Mouse (Mus musculus) monocyte, adult 5-6 weeks (primary cell): Measurements from ENCODE around the gene Tmbim1. TPM values are rescaled to one million over a fixed set of nuclear protein-coding genes. Genes with fewer than 3 reads are reported as not detected.
A peak's percentile ranks its signal among the peaks of the same experiment; 100 is the strongest.
"Not testable (repeated sequence)": the region's sequence is repeated elsewhere in the genome, so short reads cannot be mapped to it uniquely, and the experiment has no call there.

Experiments
- ATAC-seq: fragments of 153-309, 156-312 bp; replicated peaks from 2 replicates; pipeline ENCODE4 v1.8.0; 2017; ENCODE audit warnings: mild to moderate bottlenecking; ENCODE audit not compliant: low TSS enrichment, insufficient number of reproducible peaks, severe bottlenecking, poor library complexity, low FRiP score
- total RNA-seq: library from RNA; stranded (forward); fragments of 200-1000, 200-491, 200-594 nt; gene quantifications from 3 replicates; pipeline ENCODE4 v1.2.3, GENCODE M21; 2017

Tmbim1 gene
- total RNA-seq, 1 experiment from 2014 or later: 15.8 TPM

DNA sequence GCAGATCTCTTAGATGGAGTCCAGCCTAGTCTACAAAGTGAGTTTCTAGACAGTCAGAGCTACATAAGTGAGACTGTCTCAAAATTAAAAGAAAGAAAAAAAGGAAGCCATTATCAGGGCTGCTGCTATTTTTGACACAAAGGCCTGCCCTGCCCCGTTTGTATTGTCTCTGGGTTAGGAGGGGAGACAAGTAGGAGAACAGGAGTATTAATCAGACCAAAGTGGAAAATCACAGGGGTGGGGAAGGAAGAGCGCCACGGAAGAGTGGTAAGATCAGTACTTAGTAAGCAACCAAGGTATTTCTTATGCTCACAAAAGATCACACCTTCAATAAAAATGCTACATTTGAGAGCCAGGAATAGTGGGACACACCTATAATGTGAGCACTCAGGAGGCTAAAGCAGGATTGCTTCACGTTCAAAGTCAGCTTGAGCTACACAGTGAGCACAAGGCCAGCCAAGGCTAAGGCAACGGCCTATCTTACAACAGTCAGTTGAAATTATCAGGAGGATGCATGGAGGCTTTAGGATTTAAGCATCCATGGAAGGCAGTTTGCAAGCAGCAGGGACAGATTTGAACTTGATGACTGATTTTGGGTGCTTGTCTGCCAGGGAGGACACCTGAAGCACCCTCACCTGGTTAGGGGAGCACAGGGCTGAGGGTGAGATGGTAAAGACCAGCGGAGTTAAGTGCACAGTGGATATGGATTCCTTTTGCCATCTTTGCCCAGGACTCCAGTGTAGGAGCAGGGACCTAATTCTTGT, 4.9 kb downstream of the Tmbim1 start:
- ATAC-seq: no peak

GRCm38 (mm10) chr1:74298996-74299395, 6.4 kb downstream of the Tmbim1 start:
- no peak for ATAC-seq

GRCm38 (mm10) chr1:74298157-74298750, 7.2 kb downstream of the Tmbim1 start:
- no peak for ATAC-seq

DNA sequence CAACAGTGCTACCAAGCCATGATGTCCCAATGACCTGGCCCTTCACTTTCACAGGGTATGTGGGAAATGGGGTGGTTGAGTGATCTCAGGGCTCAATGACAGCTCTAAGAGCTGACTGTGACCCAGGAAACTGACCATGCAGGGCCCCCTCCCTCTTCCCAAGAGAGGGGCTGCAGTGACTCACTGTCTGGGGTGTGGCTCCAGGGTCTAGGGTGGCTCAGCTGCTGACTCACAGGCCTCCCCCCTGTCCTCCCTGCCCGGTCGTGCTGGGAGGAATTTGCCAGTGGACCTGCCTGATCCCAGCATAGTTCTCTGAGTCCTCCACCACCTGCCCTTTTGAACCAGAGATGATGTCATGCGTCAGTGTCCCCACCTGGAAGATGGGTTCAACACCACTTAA, 8.2 kb downstream of the Tmbim1 start:
- no peak for ATAC-seq

DNA sequence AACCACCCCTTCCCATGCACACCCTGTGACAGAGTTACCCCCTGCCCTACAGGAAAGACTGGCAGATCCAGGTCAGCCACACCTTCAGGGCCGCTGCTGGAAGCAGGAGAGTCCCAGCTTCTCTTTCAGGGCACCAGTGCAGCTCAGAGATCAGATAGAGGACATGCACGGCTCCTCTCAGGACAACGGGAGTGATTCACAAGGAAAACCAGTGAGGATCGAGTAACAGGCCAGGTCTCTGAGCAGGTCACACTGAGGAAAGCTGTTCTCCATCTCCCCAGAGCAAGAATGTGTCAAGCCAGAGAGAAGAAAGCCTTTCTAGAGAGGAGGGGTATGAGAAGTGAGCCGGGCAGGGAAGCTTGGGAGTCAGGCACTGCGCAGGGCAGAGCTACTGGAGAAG, 8.9 kb downstream of the Tmbim1 start:
- no peak for ATAC-seq

- peak; percentile 69 for ATAC-seq
These were observed 9.8 kb downstream of the Tmbim1 start for GRCm38 (mm10) chr1:74295456-74296171.

GRCm38 (mm10) chr1:74294733-74295455, 10.5 kb downstream of the Tmbim1 start:
- no peak for ATAC-seq

DNA sequence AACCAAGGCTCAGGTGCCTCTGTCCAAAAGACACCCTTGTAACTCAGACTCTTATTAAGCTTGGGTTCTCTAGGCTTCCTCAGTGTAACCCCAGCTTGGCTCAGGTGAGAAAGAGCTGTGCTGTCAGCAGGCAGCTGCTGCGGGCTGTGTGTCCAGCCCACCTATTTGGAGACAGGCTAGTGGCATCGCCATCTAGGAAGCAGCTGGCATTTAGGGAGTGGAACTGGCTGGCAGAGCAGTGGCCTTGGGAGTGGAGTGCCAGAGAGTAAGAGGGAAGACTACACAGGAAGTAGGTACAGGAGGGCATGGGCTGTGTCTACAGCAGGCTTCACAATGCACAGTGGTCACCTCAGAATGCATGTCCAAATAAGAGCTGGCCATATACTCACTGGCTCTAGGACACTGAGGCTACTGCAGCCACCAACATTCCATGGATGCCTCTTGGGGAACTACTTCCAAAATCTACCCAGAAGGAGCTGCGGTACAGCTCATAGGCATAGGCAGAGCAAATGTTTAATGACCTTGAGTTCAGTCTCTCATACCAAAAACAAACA, 11.3 kb downstream of the Tmbim1 start:
- ATAC-seq: no peak

GRCm38 (mm10) chr1:74293306-74293960, 12.0 kb downstream of the Tmbim1 start:
- no peak for ATAC-seq

- no peak for ATAC-seq
These were observed 12.9 kb downstream of the Tmbim1 start for GRCm38 (mm10) chr1:74292331-74293020.

GRCm38 (mm10) chr1:74290141-74290540, 15.3 kb downstream of the Tmbim1 start:
- no peak for ATAC-seq

- ATAC-seq: no peak
These were observed 15.7 kb downstream of the Tmbim1 start for GRCm38 (mm10) chr1:74289740-74290139.

GRCm38 (mm10) chr1:74289248-74289647, 16.2 kb downstream of the Tmbim1 start:
- ATAC-seq: no peak

DNA sequence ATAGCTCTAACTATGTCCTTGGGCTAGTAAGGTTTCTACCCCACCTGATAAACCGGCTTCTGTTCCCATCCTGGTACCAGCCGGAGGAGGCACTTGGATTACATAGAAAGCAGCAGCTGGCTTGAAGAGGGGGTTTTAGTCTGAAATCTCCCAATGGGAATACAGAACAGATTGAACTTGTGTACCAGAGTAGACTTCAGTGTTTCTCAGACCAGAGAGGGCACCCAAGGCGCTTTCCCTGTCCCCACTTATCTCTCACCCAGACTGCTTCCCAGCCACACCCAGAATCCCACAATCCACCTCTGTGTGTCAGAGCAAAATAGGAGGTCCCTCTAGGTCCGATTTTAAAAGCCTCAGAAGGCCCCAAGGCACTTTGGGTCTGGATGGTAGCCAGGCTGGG, 17.1 kb downstream of the Tmbim1 start:
- no peak for ATAC-seq

GRCm38 (mm10) chr1:74286869-74287607, 18.4 kb downstream of the Tmbim1 start:
- not testable (repeated sequence) for ATAC-seq

DNA sequence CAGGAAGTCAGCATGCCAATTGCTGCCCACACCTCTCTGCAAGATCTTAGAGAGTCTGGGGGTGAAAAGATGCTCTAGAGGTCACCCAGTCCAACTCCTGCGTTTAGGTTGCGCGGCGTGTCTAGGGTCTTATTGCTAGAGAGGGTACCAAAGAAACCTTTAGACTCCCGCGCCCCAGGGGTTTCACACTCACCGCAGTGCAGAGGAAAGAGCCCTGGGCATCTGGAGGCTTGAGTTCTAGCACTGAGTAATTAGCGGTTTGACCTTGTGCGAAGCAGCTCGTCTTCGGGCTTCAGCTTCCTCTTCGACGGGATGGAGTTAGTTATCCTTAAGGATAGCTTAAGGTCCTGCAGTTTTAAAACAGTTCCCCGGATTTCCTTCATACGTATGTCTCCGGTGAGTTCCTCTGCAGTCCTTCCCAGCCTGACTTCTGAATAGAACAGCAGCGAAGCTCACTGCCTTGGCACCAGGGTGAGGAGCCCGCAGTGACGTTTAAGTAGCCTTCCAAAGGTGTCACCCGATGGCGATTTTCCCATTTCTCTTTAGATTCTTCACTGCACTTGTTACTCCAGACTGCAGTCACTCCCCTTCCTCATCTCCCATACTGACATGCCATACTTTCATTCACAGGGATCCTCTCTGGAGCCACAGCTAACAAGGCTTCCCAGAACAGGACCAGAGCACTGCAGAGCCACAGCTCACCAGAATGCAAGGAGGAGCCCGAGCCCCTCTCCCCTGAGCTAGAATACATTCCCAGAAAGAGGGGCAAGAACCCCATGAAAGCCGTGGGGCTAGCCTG, 20.0 kb downstream of the Tmbim1 start:
- ATAC-seq: peak; percentile 0; the same call in 1 of the 2 replicates
